Mouse (Mus musculus) stomach, postnatal 0 days (tissue): Measurements from ENCODE around the gene Acads.

ENCODE experiments used
- CTCF ChIP-seq: IDR thresholded peaks from 2 replicates; pipeline ENCODE4 v1.5.1; 2016; ENCODE audit warnings: antibody characterized with exemption, low read depth, mild to moderate bottlenecking, moderate library complexity
- EP300 ChIP-seq: optimal IDR thresholded peaks from 2 replicates; pipeline ENCODE3; 2016; ENCODE audit warnings: antibody characterized with exemption

DNA sequence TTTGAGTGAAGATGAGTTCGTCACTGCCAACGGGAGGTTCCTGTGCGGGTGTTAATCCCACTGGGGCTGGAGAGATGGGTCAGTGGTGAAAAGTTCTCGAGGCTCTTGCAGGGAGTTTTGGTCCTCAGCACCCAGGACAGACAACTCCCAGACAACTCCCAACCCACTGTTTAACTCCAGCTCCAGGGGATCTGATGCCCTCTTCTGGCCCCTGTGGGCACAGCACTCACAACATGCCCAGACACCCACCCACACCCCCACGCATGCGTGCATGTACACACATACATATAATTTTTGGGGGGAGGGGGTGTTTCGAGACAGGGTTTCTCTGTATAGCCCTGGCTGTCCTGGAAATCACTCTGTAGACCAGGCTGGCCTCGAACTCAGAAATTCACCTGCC, 44.4 kb upstream of the Acads start:
- TF ChIP-seq CTCF, result peak; percentile 73
- TF ChIP-seq EP300, result no peak
